Mouse (Mus musculus): ENCODE measurements around the gene Pom121l12. TPM values are rescaled to one million over a fixed set of nuclear protein-coding genes. Genes with fewer than 3 reads are reported as not detected.

Gene Pom121l12
- polyA plus RNA-seq (2016; fragmentation: Nextera tagmentation; extraction: Ambion mirVana): not detected in 2 replicates

GRCm38 (mm10) chr11:14598976-14599375 is at the start of gene Pom121l12:
Gene Pom121l12, plus strand, starts transcription at chr11:14599276.
- Histone ChIP-seq H3K4me3 (no peak within 1 kb of the TSS), H3K27ac (no peak within 1 kb of the TSS), H3K36me3 (no peaks in the 10 kb centered on the region), H3K27me3 (ENCODE audit: insufficient read depth, poor library complexity, severe bottlenecking) (no peaks in the 10 kb centered on the region), H3K4me1 (replicated peaks) (no peaks in the 10 kb centered on the region), H3K9me3 (no peaks in the 10 kb centered on the region)
- no peak for DNase-seq (ENCODE audit: low spot score)
- WGBS: 91% methylated on average over 11 of the region's 11 CpGs

DNA sequence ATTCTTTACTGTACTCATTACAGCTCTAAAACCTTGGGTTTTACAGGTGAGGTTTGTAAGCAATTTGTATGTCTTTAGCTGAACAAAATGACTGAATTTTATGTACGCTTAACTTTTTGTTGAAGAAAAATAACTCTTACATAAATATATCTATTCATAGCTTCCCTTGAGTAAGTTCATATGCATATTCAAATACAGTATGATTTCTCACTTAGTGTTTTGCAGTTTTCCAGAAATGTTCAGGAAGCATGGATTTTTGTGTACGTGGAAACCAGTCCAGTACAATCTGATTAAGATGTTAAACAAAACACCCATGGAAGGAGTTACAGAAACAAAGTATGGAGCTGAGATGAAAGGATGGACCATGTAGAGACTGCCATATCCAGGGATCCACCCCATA is 12.8 kb downstream of the Pom121l12 start:
- H3K4me1 ChIP-seq (replicated peaks): no peaks in the 10 kb centered on the region
- H3K9me3 ChIP-seq: no peaks in the 10 kb centered on the region
- 95% methylated on average over 2 of the region's 2 CpGs for WGBS
- no peaks in the 10 kb centered on the region for H3K36me3 ChIP-seq
- no peak overlapping the region for H3K27ac ChIP-seq
- no peak overlapping the region for H3K4me3 ChIP-seq
- no peaks in the 10 kb centered on the region for H3K27me3 ChIP-seq (ENCODE audit: insufficient read depth, poor library complexity, severe bottlenecking)
- no peak for DNase-seq (ENCODE audit: low spot score)

Measured in hindbrain, embryonic 10.5 days (tissue).